In the genomic region with DNA sequence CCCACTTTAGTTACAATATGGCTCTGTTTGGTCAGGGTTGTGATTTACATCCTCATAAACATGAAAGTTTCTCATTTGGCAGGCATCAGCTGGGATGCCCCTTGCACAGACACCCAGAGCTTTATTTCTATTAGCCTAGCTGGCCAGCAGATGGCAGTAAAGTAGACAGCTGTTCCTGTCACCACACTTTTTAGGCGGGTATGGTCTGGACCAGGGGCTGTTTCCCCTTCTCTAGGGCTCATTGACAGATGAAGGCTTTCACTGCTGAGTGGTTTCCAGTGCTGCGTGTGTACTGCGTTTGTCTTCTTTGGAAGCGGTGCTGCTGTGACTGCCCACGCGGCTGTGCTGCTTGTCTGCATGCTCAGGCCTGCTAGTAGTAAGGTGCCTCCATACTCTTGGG, we compare ENCODE assay signal across 8 mouse cellular contexts. TPM values are rescaled to one million over a fixed set of nuclear protein-coding genes. Genes with fewer than 3 reads are reported as not detected.
DNase-seq lines count a peak whose midpoint lies in the region; ATAC-seq and TF ChIP-seq lines count a peak whose summit lies in the region.

No protein-coding gene starts in this region.

- peak; percentile 56 for TF ChIP-seq CTCF in ES-Bruce4 (IDR thresholded peaks at IDR 0.05; ENCODE audit: low read depth, low read length)
- TF ChIP-seq CTCF in stomach, postnatal 0 days (IDR thresholded peaks at IDR 0.05; ENCODE audit: low read depth), result peak; percentile 80

- no peak for TF ChIP-seq POLR2A in ES-Bruce4 (IDR thresholded peaks at IDR 0.05; ENCODE audit: insufficient read depth, low read length)

- WGBS in midbrain, embryonic 11.5 days, result 66% methylated on average over 6 of the region's 6 CpGs
- WGBS in stomach, postnatal 0 days, result 54% methylated on average over 6 of the region's 6 CpGs

- intact Hi-C loops in left cerebral cortex, postnatal 10 days (cut with DNase I), result no loop called here

- DNase-seq in gastrocnemius, adult 18-20 months (ENCODE audit: low spot score), result peak; percentile 22
- no peak for DNase-seq in gastrocnemius, postnatal 25 days
- DNase-seq in cerebellum, adult 9-10 months, result peak; percentile 51
- peak; percentile 11 for DNase-seq in heart, adult 8-10 months (ENCODE audit: low spot score)
- peak; percentile 27 to 48 for DNase-seq in left cerebral cortex, postnatal 10 days (ENCODE audit: extremely low spot score in 1 of 2, low spot score in 2 of 2)
- DNase-seq in midbrain, embryonic 11.5 days (ENCODE audit: low spot score, missing footprints), result peak; percentile 92
- DNase-seq in stomach, postnatal 0 days (ENCODE audit: low spot score), result peak; percentile 30

- 0 out of 2 replicates have a peak, but pooled peaks have one; percentile 35 for ATAC-seq in midbrain, embryonic 11.5 days (ENCODE audit: low FRiP score)
- ATAC-seq in stomach, postnatal 0 days (ENCODE audit: low FRiP score, low TSS enrichment), result no peak

- H3K4me3 ChIP-seq in ES-Bruce4 (ENCODE audit: low read depth, low read length), result no peak overlapping the region
- H3K4me3 ChIP-seq in midbrain, embryonic 11.5 days (ENCODE audit: low read depth, low read length), result no peak overlapping the region
- H3K4me3 ChIP-seq in stomach, postnatal 0 days (ENCODE audit: low read depth, low read length), result no peak overlapping the region

- no peaks in the 10 kb centered on the region for H3K9me3 ChIP-seq in ES-Bruce4 (replicated peaks; ENCODE audit: control insufficient read depth, insufficient read depth, low read length, poor library complexity, severe bottlenecking)
- H3K9me3 ChIP-seq in midbrain, embryonic 11.5 days (ENCODE audit: control insufficient read depth, low read length), result no peaks in the 10 kb centered on the region
- H3K9me3 ChIP-seq in stomach, postnatal 0 days (ENCODE audit: control insufficient read depth, low read length), result no peaks in the 10 kb centered on the region

- TF ChIP-seq EP300 in ES-Bruce4 (IDR thresholded peaks at IDR 0.05; ENCODE audit: insufficient read depth, low read depth, low read length), result no peak
- TF ChIP-seq EP300 in stomach, postnatal 0 days (optimal IDR thresholded peaks at IDR 0.05), result no peak

- H3K4me1 ChIP-seq in ES-Bruce4 (ENCODE audit: control insufficient read depth, insufficient read depth, low read length), result no peaks in the 10 kb centered on the region
- H3K4me1 ChIP-seq in midbrain, embryonic 11.5 days (ENCODE audit: control insufficient read depth, insufficient read depth, low read length), result no peaks in the 10 kb centered on the region
- no peaks in the 10 kb centered on the region for H3K4me1 ChIP-seq in stomach, postnatal 0 days (replicated peaks; ENCODE audit: control insufficient read depth, insufficient read depth)

- no peak overlapping the region for H3K27ac ChIP-seq in ES-Bruce4 (ENCODE audit: insufficient read depth, low read length)
- H3K27ac ChIP-seq in midbrain, embryonic 11.5 days (ENCODE audit: low read depth, low read length), result no peak overlapping the region
- H3K27ac ChIP-seq in stomach, postnatal 0 days (replicated peaks), result no peak overlapping the region

- H3K9ac ChIP-seq in ES-Bruce4 (ENCODE audit: low read depth, poor library complexity, severe bottlenecking), result no peak overlapping the region
- H3K9ac ChIP-seq in midbrain, embryonic 11.5 days (ENCODE audit: low read length), result no peak overlapping the region
- H3K9ac ChIP-seq in stomach, postnatal 0 days (ENCODE audit: low read length), result no peak overlapping the region

- H3K4me2 ChIP-seq in midbrain, embryonic 11.5 days, result no peak overlapping the region
- H3K4me2 ChIP-seq in stomach, postnatal 0 days (replicated peaks; ENCODE audit: low read depth), result no peak overlapping the region

- peaks cover 15% of the 10 kb centered on the region for H3K36me3 ChIP-seq in ES-Bruce4 (ENCODE audit: control insufficient read depth, insufficient read depth, low read length, poor library complexity, severe bottlenecking)
- peaks cover 6% of the 10 kb centered on the region; the same call in 1 of the 2 replicates for H3K36me3 ChIP-seq in midbrain, embryonic 11.5 days (ENCODE audit: control insufficient read depth, insufficient read depth, low read length)
- H3K36me3 ChIP-seq in stomach, postnatal 0 days (ENCODE audit: control insufficient read depth, insufficient read depth, low read length), result peaks cover 10% of the 10 kb centered on the region

- H3K27me3 ChIP-seq in ES-Bruce4 (ENCODE audit: control insufficient read depth, insufficient read depth, low read length, poor library complexity, severe bottlenecking), result no peaks in the 10 kb centered on the region
- H3K27me3 ChIP-seq in midbrain, embryonic 11.5 days (ENCODE audit: control insufficient read depth, insufficient read depth, low read length), result no peaks in the 10 kb centered on the region
- H3K27me3 ChIP-seq in stomach, postnatal 0 days (ENCODE audit: control insufficient read depth, insufficient read depth, low read length), result no peaks in the 10 kb centered on the region

RNA-seq across cellular contexts. Expression of a gene that starts 25.4 kb away (rescaled TPM):
- 10 to 100 TPM; 51.3 to 52.6 TPM for total RNA-seq in gastrocnemius, adult 18-20 months (2021)
- 10 to 100 TPM; 40.7 to 47.1 TPM for total RNA-seq in gastrocnemius, postnatal 25 days (2021)
- 47.5 and 50.7 TPM in 2 replicates for polyA plus RNA-seq in ES-Bruce4 (2011; ENCODE audit: insufficient read depth, insufficient read length, low read depth, missing spikeins)
- 10 to 100 TPM; 42.8 to 47.4 (median 43.5) TPM for total RNA-seq in heart, adult 8-10 months (2022)
- 100 to 1,000 TPM; 202 to 212 TPM for total RNA-seq in left cerebral cortex, postnatal 10 days (2021)
- polyA plus RNA-seq in midbrain, embryonic 11.5 days (2014; fragmentation: Nextera tagmentation; extraction: Ambion mirVana), result 41.2 and 44.1 TPM in 2 replicates
- 19.2 and 19.7 TPM in 2 replicates for polyA plus RNA-seq in stomach, postnatal 0 days (2015; fragmentation: Nextera tagmentation; extraction: Ambion mirVana)

RNA-seq across cellular contexts. Expression of a gene that starts 29.7 kb away (rescaled TPM):
- total RNA-seq in gastrocnemius, adult 18-20 months (2021), result under 1 TPM; 0.14 to 0.33 TPM
- total RNA-seq in gastrocnemius, postnatal 25 days (2021), result under 1 TPM; 0.43 to 0.48 TPM
- polyA plus RNA-seq in ES-Bruce4 (2011; ENCODE audit: insufficient read depth, insufficient read length, low read depth, missing spikeins), result not detected in 2 replicates
- total RNA-seq in heart, adult 8-10 months (2022), result under 1 TPM; 0.23 to 0.56 (median 0.44) TPM
- 10 to 100 TPM; 17.5 to 20.2 TPM for total RNA-seq in left cerebral cortex, postnatal 10 days (2021)
- polyA plus RNA-seq in midbrain, embryonic 11.5 days (2014; fragmentation: Nextera tagmentation; extraction: Ambion mirVana), result 0.55 and 0.92 TPM in 2 replicates
- 0.57 and 0.74 TPM in 2 replicates for polyA plus RNA-seq in stomach, postnatal 0 days (2015; fragmentation: Nextera tagmentation; extraction: Ambion mirVana)

Comparison
In these comparisons a context has a peak if more than half of its experiments do, and no peak if none do; other contexts are left out.
1. RNA of a gene that starts 29.7 kb away (total RNA-seq): 17.5 to 20.2 TPM in left cerebral cortex, postnatal 10 days; 0.23 to 0.56 TPM in heart, adult 8-10 months, 0.43 to 0.48 TPM in gastrocnemius, postnatal 25 days and 0.14 to 0.33 TPM in gastrocnemius, adult 18-20 months; every median in the first group is over 10 times any median in the second.